Mouse (Mus musculus) CH12.LX (cell line): ENCODE data around the gene Dusp10.

Source experiments
- CTCF ChIP-seq, 2 experiments: IDR thresholded peaks in 1 of 2; conservative IDR thresholded peaks in 1 of 2; 2 replicates each; pipeline ENCODE4 v1.5.1; 2011 to 2012; ENCODE audit warnings: low read depth in 2 of 2, low read length in 2 of 2, improper control_type of control experiment in 1 of 2, inconsistent platforms in 1 of 2, mild to moderate bottlenecking in 1 of 2, moderate library complexity in 1 of 2
- MAFK ChIP-seq: IDR thresholded peaks from 2 replicates; pipeline ENCODE4 v1.6.1; 2011; ENCODE audit warnings: low read length, improper control_type of control experiment; ENCODE audit not compliant: insufficient replicate concordance
- POLR2A ChIP-seq: IDR thresholded peaks from 2 replicates; pipeline ENCODE4 v1.6.1; 2011; ENCODE audit warnings: low read depth, mild to moderate bottlenecking, improper control_type of control experiment, low read length
- ZC3H11A ChIP-seq: IDR thresholded peaks from 2 replicates; pipeline ENCODE4 v1.6.1; 2012; ENCODE audit warnings: low read depth, mild to moderate bottlenecking, inconsistent platforms, low read length, improper control_type of control experiment

GRCm38 (mm10) chr1:184061901-184062300 is 48.8 kb downstream of the Dusp10 start:
- TF ChIP-seq POLR2A (no peak), CTCF (conservative IDR thresholded peaks at IDR 0.05 in 1 of 2, IDR thresholded peaks at IDR 0.05 in 1 of 2; ENCODE audit: low read depth in 2 of 2, low read length in 2 of 2) (no peak), ZC3H11A (no peak), MAFK (no peak)
